Mouse (Mus musculus): ENCODE measurements around the gene Strn. TPM values are rescaled to one million over a fixed set of nuclear protein-coding genes. Genes with fewer than 3 reads are reported as not detected.

Strn gene
- total RNA-seq, 2 experiments from 2014 or later: 40.1 to 42.4 TPM

GRCm38 (mm10) chr17:78621863-78622262 lies 115.1 kb downstream of the Strn start:
- no peak for DNase-seq
- intact Hi-C loops (cut with DNase I): no loop called here

GRCm38 (mm10) chr17:78620740-78621139 lies 116.3 kb downstream of the Strn start:
- intact Hi-C loops (cut with DNase I): no loop called here

GRCm38 (mm10) chr17:78619981-78620380 lies 117.0 kb downstream of the Strn start:
- no peak for DNase-seq
- intact Hi-C loops (cut with DNase I): no loop called here

More at GRCm38 (mm10) chr17:78620740-78621139, 116.3 kb downstream of the Strn start:
- no peak for DNase-seq

GRCm38 (mm10) chr17:78618164-78618693 lies 118.8 kb downstream of the Strn start:
- DNase-seq: no peak
- intact Hi-C loops (cut with DNase I): no loop called here

- no peak for DNase-seq
- intact Hi-C loops (cut with DNase I): no loop called here
Observed at GRCm38 (mm10) chr17:78615096-78615495, 121.9 kb downstream of the Strn start.

- intact Hi-C loops (cut with DNase I): no loop called here
- no peak for DNase-seq
Observed at GRCm38 (mm10) chr17:78614481-78614880, 122.5 kb downstream of the Strn start.

- intact Hi-C loops (cut with DNase I): no loop called here
- peak in 1 of 2 experiments; percentile 32 for DNase-seq
Observed at GRCm38 (mm10) chr17:78611117-78611516, 125.9 kb downstream of the Strn start.

GRCm38 (mm10) chr17:78609191-78609855 lies 127.7 kb downstream of the Strn start:
- intact Hi-C loops (cut with DNase I): loop anchor here (10.0 kb wide), 1 partner anchor 245 kb away; no protein-coding TSS in a partner anchor
- DNase-seq: no peak

- intact Hi-C loops (cut with DNase I): loop anchor here (10.0 kb wide), 1 partner anchor 244 kb away; no protein-coding TSS in a partner anchor
- DNase-seq: no peak
Observed at GRCm38 (mm10) chr17:78608716-78609115, 128.3 kb downstream of the Strn start.

GRCm38 (mm10) chr17:78608135-78608670 lies 128.8 kb downstream of the Strn start:
- no peak for DNase-seq
- intact Hi-C loops (cut with DNase I): loop anchor here (10.0 kb wide), 1 partner anchor 243 kb away; no protein-coding TSS in a partner anchor

GRCm38 (mm10) chr17:78604431-78604830 lies 132.6 kb downstream of the Strn start:
- intact Hi-C loops (cut with DNase I): loop anchor here (5.0 to 10.0 kb wide), 3 partner anchors 107 to 407 kb away; no protein-coding TSS in a partner anchor
- peak; percentile 43 to 83 for DNase-seq

GRCm38 (mm10) chr17:78603872-78604271 lies 133.1 kb downstream of the Strn start:
- DNase-seq: peak; percentile 85 to 91
- intact Hi-C loops (cut with DNase I): loop anchor here (5.0 to 10.0 kb wide), 3 partner anchors 107 to 407 kb away; no protein-coding TSS in a partner anchor

GRCm38 (mm10) chr17:78602316-78602715 lies 134.7 kb downstream of the Strn start:
- DNase-seq: no peak
- intact Hi-C loops (cut with DNase I): loop anchor here (5.0 to 10.0 kb wide), 3 partner anchors 105 to 405 kb away; no protein-coding TSS in a partner anchor

- intact Hi-C loops (cut with DNase I): loop anchor here (5.0 to 10.0 kb wide), 3 partner anchors 104 to 404 kb away; no protein-coding TSS in a partner anchor
- DNase-seq: peak in 1 of 2 experiments; percentile 8
Observed at GRCm38 (mm10) chr17:78601601-78602000, 135.4 kb downstream of the Strn start.

- intact Hi-C loops (cut with DNase I): loop anchor here (5.0 to 10.0 kb wide), 3 partner anchors 104 to 404 kb away; no protein-coding TSS in a partner anchor
Observed at GRCm38 (mm10) chr17:78601042-78601441, 136.0 kb downstream of the Strn start.

More at GRCm38 (mm10) chr17:78601042-78601441, 136.0 kb downstream of the Strn start:
- no peak for DNase-seq

Other genes starting within 250 kb of the Strn start
- 1 to 10 TPM; 1.2 to 1.8 TPM for gene Vit, start 229.1 kb downstream of the Strn start, total RNA-seq (2021)
- gene Heatr5b, start 98.2 kb upstream of the Strn start, total RNA-seq (2021): 10 to 100 TPM; 31.7 to 35.5 TPM
- 10 to 100 TPM; 25.9 to 30.0 TPM for gene Gpatch11, start 98.4 kb upstream of the Strn start, total RNA-seq (2021)
- gene Eif2ak2, start 145.4 kb upstream of the Strn start, total RNA-seq (2021): 10 to 100 TPM; 13.3 to 13.9 TPM
- not detected for gene Sult6b1, start 169.8 kb upstream of the Strn start, total RNA-seq (2021)
- gene Cebpzos, start 179.3 kb upstream of the Strn start, total RNA-seq (2021): 10 to 100 TPM; 41.6 to 52.5 TPM
- gene Cebpz, start 199.9 kb upstream of the Strn start, total RNA-seq (2021): 10 to 100 TPM; 19.1 to 21.0 TPM
- gene Ndufaf7, start 199.9 kb upstream of the Strn start, total RNA-seq (2021): 10 to 100 TPM; 51.6 to 53.1 TPM